Mouse (Mus musculus) forebrain, embryonic 14.5 days (tissue): ENCODE measurements around the gene Noc2l. TPM values are rescaled to one million over a fixed set of nuclear protein-coding genes. Genes with fewer than 3 reads are reported as not detected.

Source experiments
- ATAC-seq: fragments of 200-750 bp; cut with Nextera tagmentation; 2 replicates; pipeline ENCODE4 v1.8.0; 2017; ENCODE audit warnings: mild to moderate bottlenecking, moderate library complexity
- DNase-seq: peaks from one replicate; pipeline ENCODE4 v3.0.0-alpha.2; 2015; ENCODE audit warnings: low spot score
- H3K27ac ChIP-seq: fragments of 300-500 bp; sonication (generic); 2 replicates; pipeline ENCODE4 v1.5.1; 2014; ENCODE audit warnings: low read depth, mild to moderate bottlenecking, control low read depth, low read length, moderate library complexity
- H3K27me3 ChIP-seq: fragments of 300-500 bp; sonication (generic); replicated peaks from 2 replicates; pipeline ENCODE4 v1.6.1; 2014; ENCODE audit warnings: low read length, control low read depth, mixed read lengths; ENCODE audit not compliant: control insufficient read depth, insufficient read depth
- H3K36me3 ChIP-seq: fragments of 300-500 bp; sonication (generic); 2 replicates; pipeline ENCODE4 v1.6.1; 2014; ENCODE audit warnings: low read length, control low read depth; ENCODE audit not compliant: control insufficient read depth, insufficient read depth
- H3K4me1 ChIP-seq: fragments of 300-500 bp; sonication (generic); 2 replicates; pipeline ENCODE4 v1.6.1; 2014; ENCODE audit warnings: antibody characterized with exemption, low read length, control low read depth; ENCODE audit not compliant: control insufficient read depth, insufficient read depth
- H3K4me2 ChIP-seq: fragments of 300-500 bp; sonication (generic); 2 replicates; pipeline ENCODE4 v1.6.1; 2014; ENCODE audit warnings: mild to moderate bottlenecking, control low read depth, low read length
- H3K4me3 ChIP-seq: fragments of 300-500 bp; sonication (generic); 2 replicates; pipeline ENCODE4 v1.5.1; 2014; ENCODE audit warnings: low read depth, low read length, control low read depth
- H3K9ac ChIP-seq: fragments of 300-500 bp; sonication (generic); 2 replicates; pipeline ENCODE4 v1.6.1; 2014; ENCODE audit warnings: mild to moderate bottlenecking, low read length, control low read depth, moderate library complexity
- H3K9me3 ChIP-seq: fragments of 300-500 bp; sonication (generic); replicated peaks from 2 replicates; pipeline ENCODE4 v1.6.1; 2016; ENCODE audit warnings: low read length, control low read depth, mixed read lengths; ENCODE audit not compliant: control insufficient read depth
- WGBS: fragments of 180-500 bp; shearing (Covaris S2); extraction: QIAGEN DNeasy Blood & Tissue Kit; methylation state at CpG from one replicate; pipeline ENCODE4 v1.1.7; 2014; 5-methylcytosine and 5-hydroxymethylcytosine counted together
- polyA plus RNA-seq: library from polyadenylated mRNA; unstranded; fragments of >200 nt; fragmentation: Nextera tagmentation; extraction: Ambion mirVana; gene quantifications from 2 replicates; pipeline ENCODE4 v1.2.1, GENCODE M21; 2014

The Noc2l gene
- polyA plus RNA-seq, 1 experiment from 2014 or later, result 43.3 TPM

- Histone ChIP-seq H3K4me2 (0 out of 2 replicates have a peak overlapping the region, but pooled peaks have one; percentile 3), H3K9me3 (no peaks in the 10 kb centered on the region), H3K4me3 (no peak overlapping the region), H3K9ac (no peak overlapping the region), H3K27ac (no peak overlapping the region), H3K27me3 (no peaks in the 10 kb centered on the region), H3K4me1 (no peaks in the 10 kb centered on the region), H3K36me3 (peaks cover 37% of the 10 kb centered on the region)
- DNase-seq (peak; percentile 25), ATAC-seq (peak; percentile 35; the same call in 1 of the 2 replicates)
- WGBS, result 31% methylated on average over 18 of the region's 18 CpGs
Observed at GRCm38 (mm10) chr4:156227752-156228392, 7.9 kb upstream of the Noc2l start.

GRCm38 (mm10) chr4:156228393-156229024 lies 7.3 kb upstream of the Noc2l start:
- Histone ChIP-seq H3K4me1 (peaks cover 2% of the 10 kb centered on the region; the same call in 1 of the 2 replicates), H3K27ac (no peak overlapping the region), H3K36me3 (peaks cover 41% of the 10 kb centered on the region), H3K9me3 (no peaks in the 10 kb centered on the region), H3K27me3 (no peaks in the 10 kb centered on the region), H3K4me2 (0 out of 2 replicates have a peak overlapping the region, but pooled peaks have one; percentile 3), H3K9ac (no peak overlapping the region), H3K4me3 (no peak overlapping the region)
- DNase-seq, result no peak
- peak; percentile 55 for ATAC-seq
- WGBS, result 24% methylated on average over 12 of the region's 12 CpGs

GRCm38 (mm10) chr4:156234021-156234501 lies 1.7 kb upstream of the Noc2l start:
- H3K36me3 ChIP-seq, result peaks cover 59% of the 10 kb centered on the region
- DNase-seq (no peak), ATAC-seq (no peak)

GRCm38 (mm10) chr4:156234701-156235213 lies 1.1 kb upstream of the Noc2l start, which contains the start of gene Plekhn1:
Plekhn1 (minus strand) TSS chr4:156234857.
- DNase-seq (peak; percentile 84), ATAC-seq (peak; percentile 58)
- Histone ChIP-seq H3K4me3 (peak within 1 kb of the TSS; percentile 94), H3K27me3 (no peaks in the 10 kb centered on the region), H3K36me3 (peaks cover 60% of the 10 kb centered on the region), H3K9me3 (no peaks in the 10 kb centered on the region), H3K27ac (peak within 1 kb of the TSS; percentile 85), H3K4me2 (peak within 1 kb of the TSS; percentile 88), H3K4me1 (peaks cover 7% of the 10 kb centered on the region; the same call in 1 of the 2 replicates), H3K9ac (peak within 1 kb of the TSS; percentile 83)
- under 1% methylated on average over 38 of the region's 48 CpGs for WGBS

More at GRCm38 (mm10) chr4:156234021-156234501, 1.7 kb upstream of the Noc2l start:
- WGBS, result under 1% methylated on average over 17 of the region's 17 CpGs
- H3K9me3 ChIP-seq, result no peaks in the 10 kb centered on the region
- H3K4me2 ChIP-seq, result peak overlapping the region; percentile 88
- H3K4me1 ChIP-seq, result peaks cover 7% of the 10 kb centered on the region; the same call in 1 of the 2 replicates
- H3K27me3 ChIP-seq, result no peaks in the 10 kb centered on the region
- H3K9ac ChIP-seq, result peak overlapping the region; percentile 83
- H3K27ac ChIP-seq, result peak overlapping the region; percentile 80; the same call in 1 of the 2 replicates
- peak overlapping the region; percentile 94 for H3K4me3 ChIP-seq

GRCm38 (mm10) chr4:156235360-156235770 lies 445 bp upstream of the Noc2l start:
- H3K9me3 ChIP-seq, result no peaks in the 10 kb centered on the region
- no peaks in the 10 kb centered on the region for H3K27me3 ChIP-seq
- peaks cover 60% of the 10 kb centered on the region for H3K36me3 ChIP-seq
- peak overlapping the region; percentile 71 for H3K9ac ChIP-seq
- H3K4me3 ChIP-seq, result peak overlapping the region; percentile 94
- H3K4me2 ChIP-seq, result peak overlapping the region; percentile 88
- WGBS, result under 1% methylated on average over 15 of the region's 15 CpGs
- peaks cover 7% of the 10 kb centered on the region; the same call in 1 of the 2 replicates for H3K4me1 ChIP-seq
- DNase-seq (peak; percentile 88), ATAC-seq (peak; percentile 45)
- H3K27ac ChIP-seq, result peak overlapping the region; percentile 85

- Histone ChIP-seq H3K4me1 (peaks cover 7% of the 10 kb centered on the region; the same call in 1 of the 2 replicates), H3K27ac (peak overlapping the region; percentile 27; the same call in 1 of the 2 replicates), H3K9me3 (no peaks in the 10 kb centered on the region), H3K36me3 (peaks cover 60% of the 10 kb centered on the region), H3K4me2 (peak overlapping the region; percentile 88), H3K4me3 (peak overlapping the region; percentile 94), H3K27me3 (no peaks in the 10 kb centered on the region), H3K9ac (peak overlapping the region; percentile 71)
- ATAC-seq (no peak), DNase-seq (no peak)
- WGBS, result 26% methylated on average over 54 of the region's 60 CpGs
Observed at GRCm38 (mm10) chr4:156236651-156237447, 1.0 kb downstream of the Noc2l start.

- no peaks in the 10 kb centered on the region for H3K9me3 ChIP-seq
- H3K27ac ChIP-seq, result no peak overlapping the region
- H3K27me3 ChIP-seq, result peaks cover 9% of the 10 kb centered on the region; the same call in 1 of the 2 replicates
- H3K4me3 ChIP-seq, result no peak overlapping the region
- H3K4me1 ChIP-seq, result peaks cover under 1% of the 10 kb centered on the region; the same call in 1 of the 2 replicates
- DNase-seq (no peak), ATAC-seq (no peak)
- H3K36me3 ChIP-seq, result peaks cover 51% of the 10 kb centered on the region
- no peak overlapping the region for H3K9ac ChIP-seq
- no peak overlapping the region for H3K4me2 ChIP-seq
- 73% methylated on average over 11 of the region's 11 CpGs for WGBS
Observed at GRCm38 (mm10) chr4:156249567-156249966, 13.8 kb downstream of the Noc2l start.

- peaks cover 21% of the 10 kb centered on the region for H3K27me3 ChIP-seq
- no peak overlapping the region for H3K4me3 ChIP-seq
- ATAC-seq, result no peak
- no peak overlapping the region for H3K4me2 ChIP-seq
- H3K9ac ChIP-seq, result no peak overlapping the region
- 68% methylated on average over 8 of the region's 8 CpGs for WGBS
- H3K36me3 ChIP-seq, result peaks cover 36% of the 10 kb centered on the region
- H3K27ac ChIP-seq, result no peak overlapping the region
- no peak for DNase-seq
- H3K4me1 ChIP-seq, result peaks cover 2% of the 10 kb centered on the region; the same call in 1 of the 2 replicates
- H3K9me3 ChIP-seq, result no peaks in the 10 kb centered on the region
Observed at GRCm38 (mm10) chr4:156251081-156251480, 15.3 kb downstream of the Noc2l start.
